Mouse (Mus musculus): Measurements from ENCODE around the gene Hnrnpa3.
"Not testable (repeated sequence)": the region's sequence is repeated elsewhere in the genome, so short reads cannot be mapped to it uniquely, and the experiment has no call there.

Hnrnpa3 gene

GRCm38 (mm10) chr2:75658727-75659628, at the start of gene Hnrnpa3:
TSS of gene Hnrnpa3 (plus strand) at chr2:75659261.
- DNase-seq (ENCODE audit: extremely low read depth, low read depth, low spot score), result peak; percentile 56

GRCm38 (mm10) chr2:75609971-75610370, 49.1 kb upstream of the Hnrnpa3 start:
- no peak for DNase-seq (ENCODE audit: extremely low read depth, low read depth, low spot score)

- not testable (repeated sequence) for DNase-seq (ENCODE audit: extremely low read depth, low read depth, low spot score)
Observed at GRCm38 (mm10) chr2:75610602-75611001, 48.5 kb upstream of the Hnrnpa3 start.

GRCm38 (mm10) chr2:75611041-75611805, 47.8 kb upstream of the Hnrnpa3 start:
- no peak for DNase-seq (ENCODE audit: extremely low read depth, low read depth, low spot score)

GRCm38 (mm10) chr2:75612006-75612405, 47.1 kb upstream of the Hnrnpa3 start:
- no peak for DNase-seq (ENCODE audit: extremely low read depth, low read depth, low spot score)

- peak; percentile 95 for DNase-seq (ENCODE audit: extremely low read depth, low read depth, low spot score)
Observed at GRCm38 (mm10) chr2:75612981-75613567, 46.0 kb upstream of the Hnrnpa3 start.

- DNase-seq (ENCODE audit: extremely low read depth, low read depth, low spot score), result peak; percentile 93
Observed at GRCm38 (mm10) chr2:75614577-75614976, 44.5 kb upstream of the Hnrnpa3 start.

GRCm38 (mm10) chr2:75616911-75617310, 42.1 kb upstream of the Hnrnpa3 start:
- no peak for DNase-seq (ENCODE audit: extremely low read depth, low read depth, low spot score)

- no peak for DNase-seq (ENCODE audit: extremely low read depth, low read depth, low spot score)
Observed at GRCm38 (mm10) chr2:75618712-75619111, 40.3 kb upstream of the Hnrnpa3 start.

- no peak for DNase-seq (ENCODE audit: extremely low read depth, low read depth, low spot score)
Observed at GRCm38 (mm10) chr2:75621873-75622654, 37.0 kb upstream of the Hnrnpa3 start.

GRCm38 (mm10) chr2:75625086-75625485, 34.0 kb upstream of the Hnrnpa3 start:
- DNase-seq (ENCODE audit: extremely low read depth, low read depth, low spot score), result no peak

GRCm38 (mm10) chr2:75626597-75627440, 32.2 kb upstream of the Hnrnpa3 start:
- no peak for DNase-seq (ENCODE audit: extremely low read depth, low read depth, low spot score)

GRCm38 (mm10) chr2:75628487-75628886, 30.6 kb upstream of the Hnrnpa3 start:
- no peak for DNase-seq (ENCODE audit: extremely low read depth, low read depth, low spot score)

- DNase-seq (ENCODE audit: extremely low read depth, low read depth, low spot score), result no peak
Observed at GRCm38 (mm10) chr2:75631421-75631820, 27.6 kb upstream of the Hnrnpa3 start.

GRCm38 (mm10) chr2:75632043-75632442, 27.0 kb upstream of the Hnrnpa3 start:
- no peak for DNase-seq (ENCODE audit: extremely low read depth, low read depth, low spot score)

- DNase-seq (ENCODE audit: extremely low read depth, low read depth, low spot score), result no peak
Observed at GRCm38 (mm10) chr2:75632721-75633181, 26.3 kb upstream of the Hnrnpa3 start.

GRCm38 (mm10) chr2:75633381-75633780, 25.7 kb upstream of the Hnrnpa3 start:
- no peak for DNase-seq (ENCODE audit: extremely low read depth, low read depth, low spot score)

GRCm38 (mm10) chr2:75633784-75634183, 25.3 kb upstream of the Hnrnpa3 start:
- DNase-seq (ENCODE audit: extremely low read depth, low read depth, low spot score), result no peak

GRCm38 (mm10) chr2:75634431-75634830, 24.6 kb upstream of the Hnrnpa3 start:
- DNase-seq (ENCODE audit: extremely low read depth, low read depth, low spot score), result not testable (repeated sequence)

All from fat pad, adult 2 months (tissue).